ENCODE assay signal across 10 mouse cellular contexts in the genomic region with DNA sequence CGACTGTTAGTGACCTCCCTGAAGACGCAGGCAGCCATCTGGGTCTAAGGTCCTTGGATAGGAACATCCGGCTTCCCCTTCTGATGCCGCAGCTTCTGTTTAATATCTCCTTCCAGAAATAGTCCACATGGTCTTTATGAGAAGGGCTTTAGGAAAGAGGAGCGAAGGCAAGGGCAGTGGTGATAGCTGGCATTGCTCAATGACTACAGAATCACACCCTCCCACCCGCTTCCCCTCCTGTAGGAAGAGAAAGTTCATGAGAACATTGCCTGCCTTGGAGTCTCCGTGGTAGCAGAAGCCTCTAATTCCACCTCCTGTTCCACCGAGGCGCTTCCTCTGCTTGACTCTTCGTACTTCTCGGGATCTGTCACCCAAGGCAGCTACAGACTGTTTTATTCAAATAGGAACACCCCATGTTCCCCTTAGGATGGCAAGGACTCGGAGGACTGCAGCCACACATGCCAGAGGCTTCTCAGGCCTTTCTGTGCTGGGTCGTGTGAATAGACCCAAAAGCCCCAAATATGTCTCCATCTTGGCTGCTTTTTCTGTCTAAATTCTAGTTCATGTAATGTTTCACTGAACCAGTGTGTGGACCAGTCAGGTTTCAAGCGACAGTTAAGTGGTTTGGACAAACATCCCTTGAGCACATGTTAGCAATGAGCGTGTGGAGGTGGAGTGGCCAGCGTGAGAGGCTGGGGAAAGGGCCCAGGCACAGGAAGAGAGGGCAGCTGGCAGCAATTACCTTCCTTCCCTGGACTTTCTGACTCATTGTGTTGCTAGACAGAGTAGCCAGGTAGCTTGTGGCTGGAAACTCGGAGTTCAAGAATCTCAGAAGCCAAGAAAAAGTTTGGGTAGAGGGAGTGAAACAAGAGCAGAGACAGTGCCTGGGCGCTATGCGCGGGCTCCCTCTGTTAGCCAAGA. TPM values are rescaled to one million over a fixed set of nuclear protein-coding genes. Genes with fewer than 3 reads are reported as not detected.
DNase-seq lines count a peak whose midpoint lies in the region; ATAC-seq lines count a peak whose summit lies in the region.
"Had no signal": no experiment of that assay in that cellular context is flagged by ENCODE, and none has a peak within 500 bp of the region (broad histone marks: within the 10 kb centered on the region; RNA-seq: fewer than 3 reads in every experiment).

No protein-coding gene starts in this region.

- H3K4me2 ChIP-seq in heart, embryonic 11.5 days: no peak overlapping the region
- H3K4me2 ChIP-seq in embryonic facial prominence, embryonic 12.5 days (replicated peaks): no peak overlapping the region
- no peak overlapping the region for H3K4me2 ChIP-seq in lung, embryonic 16.5 days (ENCODE audit: low read depth, low read length)
- no peak overlapping the region for H3K4me2 ChIP-seq in midbrain, embryonic 14.5 days (ENCODE audit: low read length)
- H3K4me2 ChIP-seq: midbrain, embryonic 11.5 days had no signal

- H3K4me3 ChIP-seq in heart, embryonic 11.5 days (ENCODE audit: low read depth, low read length): no peak overlapping the region
- no peak overlapping the region for H3K4me3 ChIP-seq in embryonic facial prominence, embryonic 12.5 days
- no peak overlapping the region for H3K4me3 ChIP-seq in lung, embryonic 16.5 days (ENCODE audit: low read length)
- no peak overlapping the region for H3K4me3 ChIP-seq in midbrain, embryonic 14.5 days (replicated peaks; ENCODE audit: low read depth, low read length)

- 77% methylated on average over 20 of the region's 20 CpGs for WGBS in heart, embryonic 11.5 days (ENCODE audit: insufficient replicate concordance)
- WGBS in embryonic facial prominence, embryonic 12.5 days: 44% methylated on average over 20 of the region's 20 CpGs
- WGBS in lung, embryonic 16.5 days: 68% methylated on average over 20 of the region's 20 CpGs
- WGBS in midbrain, embryonic 14.5 days: 92% methylated on average over 20 of the region's 20 CpGs

- H3K4me1 ChIP-seq in heart, embryonic 11.5 days (ENCODE audit: control insufficient read depth, insufficient read depth, low read length): peaks cover 20% of the 10 kb centered on the region
- peaks cover 80% of the 10 kb centered on the region for H3K4me1 ChIP-seq in embryonic facial prominence, embryonic 12.5 days
- H3K4me1 ChIP-seq in lung, embryonic 16.5 days (replicated peaks; ENCODE audit: control insufficient read depth, insufficient read depth, low read length): peaks cover 63% of the 10 kb centered on the region
- peaks cover 4% of the 10 kb centered on the region; the same call in 1 of the 2 replicates for H3K4me1 ChIP-seq in midbrain, embryonic 14.5 days (ENCODE audit: control insufficient read depth, insufficient read depth, low read length)

- no peaks in the 10 kb centered on the region for H3K27me3 ChIP-seq in heart, embryonic 11.5 days (ENCODE audit: control insufficient read depth, insufficient read depth, low read length)
- no peaks in the 10 kb centered on the region for H3K27me3 ChIP-seq in embryonic facial prominence, embryonic 12.5 days
- H3K27me3 ChIP-seq in lung, embryonic 16.5 days (ENCODE audit: control insufficient read depth, insufficient read depth, low read depth, low read length): no peaks in the 10 kb centered on the region
- no peaks in the 10 kb centered on the region for H3K27me3 ChIP-seq in midbrain, embryonic 14.5 days (ENCODE audit: control insufficient read depth, insufficient read depth, low read length)
- H3K27me3 ChIP-seq: CH12.LX had no signal

- H3K9me3 ChIP-seq in heart, embryonic 11.5 days (replicated peaks; ENCODE audit: control insufficient read depth, low read length): no peaks in the 10 kb centered on the region
- no peaks in the 10 kb centered on the region for H3K9me3 ChIP-seq in embryonic facial prominence, embryonic 12.5 days
- H3K9me3 ChIP-seq in lung, embryonic 16.5 days (ENCODE audit: control insufficient read depth, low read length): no peaks in the 10 kb centered on the region
- no peaks in the 10 kb centered on the region for H3K9me3 ChIP-seq in midbrain, embryonic 14.5 days (ENCODE audit: control insufficient read depth, low read length)

- ATAC-seq in heart, embryonic 11.5 days (replicated peaks; ENCODE audit: insufficient number of reproducible peaks, low FRiP score, low TSS enrichment): no peak
- no peak for ATAC-seq in embryonic facial prominence, embryonic 12.5 days (ENCODE audit: insufficient number of reproducible peaks, insufficient read depth, low FRiP score, low TSS enrichment)
- peak; percentile 77 for ATAC-seq in lung, embryonic 16.5 days (ENCODE audit: low read depth)
- ATAC-seq in midbrain, embryonic 14.5 days (ENCODE audit: low FRiP score, low TSS enrichment): no peak

- no peak overlapping the region for H3K27ac ChIP-seq in heart, embryonic 11.5 days (ENCODE audit: low read depth, low read length)
- peak overlapping the region; percentile 77 for H3K27ac ChIP-seq in embryonic facial prominence, embryonic 12.5 days
- H3K27ac ChIP-seq in lung, embryonic 16.5 days (ENCODE audit: low read length): peak overlapping the region; percentile 67
- no peak overlapping the region for H3K27ac ChIP-seq in midbrain, embryonic 14.5 days (replicated peaks; ENCODE audit: low read depth, low read length)

- peak; percentile 92 for DNase-seq in heart, adult 11 months
- peak; percentile 60 for DNase-seq in 416B (ENCODE audit: low read depth)
- no peak for DNase-seq in urinary bladder, postnatal 10 days (ENCODE audit: low spot score)
- no peak for DNase-seq in urinary bladder, postnatal 25 days (ENCODE audit: low spot score)
- DNase-seq in midbrain, embryonic 14.5 days: no peak

- H3K9ac ChIP-seq in heart, embryonic 11.5 days (ENCODE audit: low read depth, low read length): no peak overlapping the region
- H3K9ac ChIP-seq in embryonic facial prominence, embryonic 12.5 days: no peak overlapping the region
- H3K9ac ChIP-seq in lung, embryonic 16.5 days (ENCODE audit: low read length): no peak overlapping the region
- no peak overlapping the region for H3K9ac ChIP-seq in midbrain, embryonic 14.5 days (replicated peaks; ENCODE audit: low read length)

- H3K36me3 ChIP-seq in heart, embryonic 11.5 days (ENCODE audit: control insufficient read depth, insufficient read depth, low read length): no peaks in the 10 kb centered on the region
- no peaks in the 10 kb centered on the region for H3K36me3 ChIP-seq in embryonic facial prominence, embryonic 12.5 days
- H3K36me3 ChIP-seq in lung, embryonic 16.5 days (ENCODE audit: control insufficient read depth, insufficient read depth, low read length): no peaks in the 10 kb centered on the region
- no peaks in the 10 kb centered on the region for H3K36me3 ChIP-seq in midbrain, embryonic 14.5 days (ENCODE audit: control insufficient read depth, insufficient read depth, low read length)

RNA-seq across cellular contexts. Expression of a gene that starts 42.7 kb away (rescaled TPM):
- polyA plus RNA-seq in heart, embryonic 11.5 days (2014; fragmentation: Nextera tagmentation; extraction: Ambion mirVana): 12.5 and 13.4 TPM in 2 replicates
- polyA plus RNA-seq in embryonic facial prominence, embryonic 12.5 days (2016; fragmentation: Nextera tagmentation; extraction: Ambion mirVana): 38.8 and 42.1 TPM in 2 replicates
- polyA plus RNA-seq in lung, embryonic 16.5 days (2015; fragmentation: Nextera tagmentation; extraction: Ambion mirVana): 34.1 and 35.7 TPM in 2 replicates
- polyA plus RNA-seq in midbrain, embryonic 14.5 days (2014; fragmentation: Nextera tagmentation; extraction: Ambion mirVana): 5.2 and 10.8 TPM in 2 replicates

Comparison
In these comparisons a context has a peak if more than half of its experiments do, and no peak if none do; other contexts are left out.
1. DNase-seq: peak in heart, adult 11 months (single experiment) and 416B (single experiment); none in urinary bladder, postnatal 10 days (single experiment), urinary bladder, postnatal 25 days (single experiment) and midbrain, embryonic 14.5 days (single experiment).
2. H3K27ac ChIP-seq: peak in embryonic facial prominence, embryonic 12.5 days (single experiment) and lung, embryonic 16.5 days (single experiment); none in heart, embryonic 11.5 days (single experiment) and midbrain, embryonic 14.5 days (single experiment).